ENCODE assay signal across 17 mouse cellular contexts in genomic region chr17:49779066-49779465, GRCm38 (mm10).
"Had no signal": no experiment of that assay in that cellular context is flagged by ENCODE, and none has a peak within 500 bp of the region (broad histone marks: within the 10 kb centered on the region; RNA-seq: fewer than 3 reads in every experiment).

No protein-coding gene starts in this region.

- H3K27me3 ChIP-seq: heart, embryonic 12.5 days; hindbrain, embryonic 12.5 days; intestine, embryonic 15.5 days; limb, embryonic 12.5 days; liver, embryonic 13.5 days; liver, embryonic 15.5 days had no signal

- H3K4me3 ChIP-seq: heart, adult 2 months; heart, embryonic 10.5 days; heart, embryonic 12.5 days; hindbrain, embryonic 10.5 days; hindbrain, embryonic 12.5 days; intestine, embryonic 15.5 days; layer of hippocampus, adult 2 months; left cerebral cortex, adult 2 months; limb, embryonic 10.5 days; limb, embryonic 12.5 days; liver, embryonic 13.5 days; liver, embryonic 15.5 days had no signal

- H3K36me3 ChIP-seq: heart, embryonic 10.5 days; heart, embryonic 12.5 days; hindbrain, embryonic 10.5 days; hindbrain, embryonic 12.5 days; intestine, embryonic 15.5 days; limb, embryonic 10.5 days; limb, embryonic 12.5 days; liver, embryonic 13.5 days; liver, embryonic 15.5 days had no signal

- ATAC-seq: inflammation-experienced regulatory T-cells, adult 6 months; intestine, embryonic 15.5 days; intestine, postnatal 0 days had no signal

- H3K9me3 ChIP-seq: heart, embryonic 10.5 days; hindbrain, embryonic 10.5 days; hindbrain, embryonic 12.5 days; intestine, embryonic 15.5 days; limb, embryonic 10.5 days; limb, embryonic 12.5 days; liver, embryonic 13.5 days; liver, embryonic 15.5 days had no signal

- H3K27ac ChIP-seq: heart, adult 2 months; heart, embryonic 10.5 days; hindbrain, embryonic 10.5 days; hindbrain, embryonic 12.5 days; hindbrain, embryonic 14.5 days; intestine, embryonic 15.5 days; layer of hippocampus, adult 2 months; left cerebral cortex, adult 2 months; liver, embryonic 13.5 days; liver, embryonic 15.5 days had no signal

- H3K4me2 ChIP-seq: heart, embryonic 12.5 days; hindbrain, embryonic 12.5 days; hindbrain, embryonic 14.5 days; intestine, embryonic 15.5 days; limb, embryonic 12.5 days; liver, embryonic 11.5 days; liver, embryonic 13.5 days; liver, embryonic 15.5 days had no signal

- DNase-seq: liver; liver, embryonic 13.5 days had no signal

- H3K9ac ChIP-seq: heart, embryonic 12.5 days; hindbrain, embryonic 12.5 days; hindbrain, embryonic 14.5 days; intestine, embryonic 15.5 days; limb, embryonic 12.5 days; liver, embryonic 13.5 days; liver, embryonic 15.5 days had no signal

- H3K4me1 ChIP-seq: heart, embryonic 10.5 days; hindbrain, embryonic 10.5 days; hindbrain, embryonic 12.5 days; intestine, embryonic 15.5 days; liver, embryonic 13.5 days; liver, embryonic 15.5 days had no signal
